Mouse (Mus musculus) G1E (cell line): ENCODE measurements around the gene Hist1h2bg.

Experiments used
- CTCF ChIP-seq: IDR thresholded peaks from 2 replicates; pipeline ENCODE4 v1.5.1; 2012; ENCODE audit warnings: low read depth, low read length, inconsistent platforms, mixed read lengths
- GATA1 ChIP-seq: IDR thresholded peaks from 2 replicates; pipeline ENCODE4 v1.6.1; 2012; ENCODE audit warnings: borderline replicate concordance, low read length, inconsistent platforms, mixed read lengths
- GATA2 ChIP-seq: IDR thresholded peaks from 2 replicates; pipeline ENCODE4 v1.6.1; 2012; ENCODE audit warnings: low read depth, low read length, inconsistent platforms, borderline replicate concordance
- TAL1 ChIP-seq: conservative IDR thresholded peaks from 2 replicates; pipeline ENCODE4 v1.6.1; 2012; ENCODE audit warnings: low read depth, low read length, inconsistent platforms, mixed read lengths

- TF ChIP-seq CTCF: no peak
- TF ChIP-seq TAL1: no peak
- no peak for TF ChIP-seq GATA1
- TF ChIP-seq GATA2: no peak
These were observed 14.3 kb upstream of the Hist1h2bg start for GRCm38 (mm10) chr13:23556906-23557305.
